Mouse (Mus musculus): ENCODE data around the gene Faap100. TPM values are rescaled to one million over a fixed set of nuclear protein-coding genes. Genes with fewer than 3 reads are reported as not detected.

Faap100 gene
- polyA plus RNA-seq, 1 experiment, result 49.2 TPM

DNA sequence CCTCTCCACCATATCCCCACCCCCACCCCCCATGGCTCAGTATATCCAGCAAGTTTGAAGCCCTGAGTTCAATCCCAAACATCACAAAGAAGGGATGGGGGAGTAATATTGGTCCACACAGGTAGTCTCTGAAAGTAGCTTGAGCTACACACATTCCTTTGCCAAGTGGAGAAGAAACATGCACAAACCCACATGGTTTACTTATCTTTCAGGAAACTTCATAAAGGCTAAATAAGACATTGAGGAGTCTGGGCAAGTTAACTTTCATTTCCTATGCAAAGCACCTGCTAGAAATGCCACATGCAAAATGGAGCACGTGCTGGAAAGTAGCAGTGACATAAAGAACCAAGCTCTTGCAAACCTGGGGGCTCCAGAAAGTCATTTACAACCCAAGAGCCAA, 27.9 kb upstream of the Faap100 start:
- no peak overlapping the region for H3K27ac ChIP-seq (ENCODE audit: insufficient read depth, low read depth, low read length)
- peaks cover 85% of the 10 kb centered on the region for H3K36me3 ChIP-seq (ENCODE audit: control insufficient read depth, insufficient read depth, low read length)
- H3K4me1 ChIP-seq (ENCODE audit: control insufficient read depth, insufficient read depth, insufficient read length, low read length), result 0 out of 2 replicates have a peak, but pooled peaks cover 2% of the 10 kb centered on the region
- 91% methylated on average over 1 of the region's 1 CpGs for WGBS
- no peaks in the 10 kb centered on the region for H3K27me3 ChIP-seq (ENCODE audit: control insufficient read depth, insufficient read depth, low read length)
- TF ChIP-seq CTCF (IDR thresholded peaks at IDR 0.05; ENCODE audit: extremely low read depth, insufficient read length, insufficient replicate concordance, low read depth, low read length) (no peak), POLR2A (IDR thresholded peaks at IDR 0.05; ENCODE audit: low read depth, low read length) (no peak)
- no peak overlapping the region for H3K4me3 ChIP-seq (ENCODE audit: low read depth, low read length)

DNA sequence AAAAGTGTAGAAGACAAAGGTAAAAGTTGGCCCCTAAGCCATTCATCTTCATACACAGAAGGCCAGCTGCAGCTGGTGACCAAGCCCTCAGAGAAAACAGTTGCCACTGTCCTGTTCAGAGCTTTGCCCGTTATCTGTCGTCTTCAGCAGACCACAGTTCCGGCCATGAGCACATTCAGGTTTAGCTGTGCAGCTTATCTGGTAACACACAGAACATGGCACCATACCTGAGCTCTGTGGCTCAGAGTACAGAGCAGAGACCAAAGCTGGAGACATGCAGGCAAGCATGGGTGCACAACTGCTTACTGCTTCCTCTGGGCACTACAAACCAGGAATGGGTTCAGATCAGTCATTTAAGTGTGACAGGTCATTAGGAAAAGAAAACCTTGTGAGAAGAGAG, 27.3 kb upstream of the Faap100 start:
- H3K4me1 ChIP-seq (ENCODE audit: control insufficient read depth, insufficient read depth, insufficient read length, low read length), result 0 out of 2 replicates have a peak, but pooled peaks cover 2% of the 10 kb centered on the region
- no peak for TF ChIP-seq CTCF (IDR thresholded peaks at IDR 0.05; ENCODE audit: extremely low read depth, insufficient read length, insufficient replicate concordance, low read depth, low read length)
- no peak for TF ChIP-seq POLR2A (IDR thresholded peaks at IDR 0.05; ENCODE audit: low read depth, low read length)
- H3K27ac ChIP-seq (ENCODE audit: insufficient read depth, low read depth, low read length), result no peak overlapping the region
- 92% methylated on average over 3 of the region's 3 CpGs for WGBS
- H3K36me3 ChIP-seq (ENCODE audit: control insufficient read depth, insufficient read depth, low read length), result peaks cover 84% of the 10 kb centered on the region
- H3K27me3 ChIP-seq (ENCODE audit: control insufficient read depth, insufficient read depth, low read length), result no peaks in the 10 kb centered on the region
- H3K4me3 ChIP-seq (ENCODE audit: low read depth, low read length), result no peak overlapping the region

DNA sequence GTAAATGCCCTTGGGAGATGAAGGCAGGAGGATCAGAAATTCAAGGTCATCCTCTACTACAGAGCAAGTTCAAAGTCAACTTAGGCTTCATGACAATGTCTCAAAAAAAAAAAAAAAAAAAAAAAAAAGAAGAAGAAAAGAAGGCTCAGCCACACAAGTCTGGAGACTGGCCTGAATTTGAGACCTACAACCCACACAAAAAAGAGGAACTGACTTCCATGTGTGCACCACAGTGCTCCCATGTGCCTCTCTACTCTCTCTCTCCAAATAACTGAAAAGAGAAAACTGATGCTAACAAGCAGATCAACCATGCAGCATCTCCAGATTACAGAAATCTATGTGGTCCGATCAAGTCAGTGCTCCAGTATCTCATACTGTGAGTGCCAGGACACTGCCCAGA, 26.2 kb upstream of the Faap100 start:
- H3K4me1 ChIP-seq (ENCODE audit: control insufficient read depth, insufficient read depth, insufficient read length, low read length), result 0 out of 2 replicates have a peak, but pooled peaks cover 2% of the 10 kb centered on the region
- no peak overlapping the region for H3K4me3 ChIP-seq (ENCODE audit: low read depth, low read length)
- H3K36me3 ChIP-seq (ENCODE audit: control insufficient read depth, insufficient read depth, low read length), result peaks cover 81% of the 10 kb centered on the region
- no peak overlapping the region for H3K27ac ChIP-seq (ENCODE audit: insufficient read depth, low read depth, low read length)
- no peaks in the 10 kb centered on the region for H3K27me3 ChIP-seq (ENCODE audit: control insufficient read depth, insufficient read depth, low read length)
- 95% methylated on average over 1 of the region's 1 CpGs for WGBS
- TF ChIP-seq POLR2A (IDR thresholded peaks at IDR 0.05; ENCODE audit: low read depth, low read length) (no peak), CTCF (IDR thresholded peaks at IDR 0.05; ENCODE audit: extremely low read depth, insufficient read length, insufficient replicate concordance, low read depth, low read length) (no peak)

DNA sequence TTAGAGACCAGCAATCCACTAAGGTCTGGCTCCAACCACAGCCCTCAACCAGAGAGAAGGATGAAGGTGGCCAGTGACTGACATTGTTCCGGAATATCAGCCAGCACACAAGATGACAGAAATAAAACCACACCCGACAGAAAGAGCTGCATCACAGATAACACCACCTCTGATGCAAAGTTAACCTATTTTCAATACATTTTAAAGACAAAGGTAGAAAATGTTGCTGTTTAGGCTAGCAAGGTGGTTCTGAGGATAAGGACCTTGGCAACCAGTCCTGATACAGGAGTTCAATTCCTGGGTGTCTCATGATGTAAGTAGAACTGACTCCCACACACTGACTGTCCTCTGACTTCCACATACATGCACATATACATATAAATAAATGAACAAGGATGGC, 20.8 kb upstream of the Faap100 start:
- 92% methylated on average over 2 of the region's 2 CpGs for WGBS
- Histone ChIP-seq H3K4me3 (ENCODE audit: low read depth, low read length) (no peak overlapping the region), H3K36me3 (ENCODE audit: control insufficient read depth, insufficient read depth, low read length) (peaks cover 60% of the 10 kb centered on the region), H3K27ac (ENCODE audit: insufficient read depth, low read depth, low read length) (no peak overlapping the region), H3K27me3 (ENCODE audit: control insufficient read depth, insufficient read depth, low read length) (no peaks in the 10 kb centered on the region), H3K4me1 (ENCODE audit: control insufficient read depth, insufficient read depth, insufficient read length, low read length) (peaks cover 5% of the 10 kb centered on the region; the same call in 1 of the 2 replicates)
- no peak for TF ChIP-seq POLR2A (IDR thresholded peaks at IDR 0.05; ENCODE audit: low read depth, low read length)
- no peak for TF ChIP-seq CTCF (IDR thresholded peaks at IDR 0.05; ENCODE audit: extremely low read depth, insufficient read length, insufficient replicate concordance, low read depth, low read length)

DNA sequence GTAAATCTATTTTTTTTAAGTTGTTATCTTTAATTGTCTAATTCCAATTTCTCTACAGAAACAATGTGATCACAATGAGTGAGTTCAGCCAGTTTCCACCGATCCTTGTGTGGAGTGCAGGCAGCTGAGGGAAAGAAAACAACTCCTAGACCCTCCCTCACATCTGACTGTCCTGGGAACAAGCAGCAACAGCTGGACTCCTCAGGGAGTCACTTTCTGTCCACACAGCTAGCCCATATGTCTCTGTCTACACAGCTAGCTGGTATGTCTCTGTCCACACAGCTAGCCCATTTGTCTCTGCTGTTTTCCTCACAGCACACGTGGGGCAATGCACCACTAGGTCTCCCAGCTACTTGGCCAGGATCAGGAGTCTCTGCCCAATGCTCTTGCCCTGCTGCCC, 19.0 kb upstream of the Faap100 start:
- Histone ChIP-seq H3K36me3 (ENCODE audit: control insufficient read depth, insufficient read depth, low read length) (peaks cover 59% of the 10 kb centered on the region), H3K27me3 (ENCODE audit: control insufficient read depth, insufficient read depth, low read length) (no peaks in the 10 kb centered on the region), H3K4me3 (ENCODE audit: low read depth, low read length) (no peak overlapping the region), H3K4me1 (ENCODE audit: control insufficient read depth, insufficient read depth, insufficient read length, low read length) (peaks cover 3% of the 10 kb centered on the region; the same call in 1 of the 2 replicates), H3K27ac (ENCODE audit: insufficient read depth, low read depth, low read length) (no peak overlapping the region)
- WGBS, result 78% methylated on average over 2 of the region's 2 CpGs
- TF ChIP-seq POLR2A (IDR thresholded peaks at IDR 0.05; ENCODE audit: low read depth, low read length) (no peak), CTCF (IDR thresholded peaks at IDR 0.05; ENCODE audit: extremely low read depth, insufficient read length, insufficient replicate concordance, low read depth, low read length) (no peak)

- TF ChIP-seq CTCF (IDR thresholded peaks at IDR 0.05; ENCODE audit: extremely low read depth, insufficient read length, insufficient replicate concordance, low read depth, low read length), result no peak
- no peak for TF ChIP-seq POLR2A (IDR thresholded peaks at IDR 0.05; ENCODE audit: low read depth, low read length)
- Histone ChIP-seq H3K4me3 (ENCODE audit: low read depth, low read length) (no peak overlapping the region), H3K4me1 (ENCODE audit: control insufficient read depth, insufficient read depth, insufficient read length, low read length) (peaks cover 3% of the 10 kb centered on the region; the same call in 1 of the 2 replicates), H3K27me3 (ENCODE audit: control insufficient read depth, insufficient read depth, low read length) (no peaks in the 10 kb centered on the region), H3K27ac (ENCODE audit: insufficient read depth, low read depth, low read length) (no peak overlapping the region), H3K36me3 (ENCODE audit: control insufficient read depth, insufficient read depth, low read length) (peaks cover 49% of the 10 kb centered on the region)
- 70% methylated on average over 4 of the region's 4 CpGs for WGBS
Observed at GRCm38 (mm10) chr11:120395661-120396060, 17.1 kb upstream of the Faap100 start.

- peaks cover 47% of the 10 kb centered on the region for H3K36me3 ChIP-seq (ENCODE audit: control insufficient read depth, insufficient read depth, low read length)
Observed at GRCm38 (mm10) chr11:120388580-120388979, 10.0 kb upstream of the Faap100 start.

More at GRCm38 (mm10) chr11:120388580-120388979, 10.0 kb upstream of the Faap100 start:
- Histone ChIP-seq H3K4me3 (ENCODE audit: low read depth, low read length) (no peak overlapping the region), H3K4me1 (ENCODE audit: control insufficient read depth, insufficient read depth, insufficient read length, low read length) (no peaks in the 10 kb centered on the region), H3K27ac (ENCODE audit: insufficient read depth, low read depth, low read length) (no peak overlapping the region), H3K27me3 (ENCODE audit: control insufficient read depth, insufficient read depth, low read length) (no peaks in the 10 kb centered on the region)
- 89% methylated on average over 9 of the region's 9 CpGs for WGBS
- no peak for TF ChIP-seq POLR2A (IDR thresholded peaks at IDR 0.05; ENCODE audit: low read depth, low read length)
- TF ChIP-seq CTCF (IDR thresholded peaks at IDR 0.05; ENCODE audit: extremely low read depth, insufficient read length, insufficient replicate concordance, low read depth, low read length), result no peak

All from small intestine, adult 2 months (tissue).